Mouse (Mus musculus): ENCODE measurements at regions not wholly inside any gene's neighbourhood (a gene's known extent, or its start where the extent isn't known, plus 50 kb on each side); places are given as distances from the start of the nearest gene placed in this dataset.

GRCm38 (mm10) chr15:96031085-96031780 lies 240.6 kb downstream of the Ano6 start:
- Histone ChIP-seq H3K9ac (no peak overlapping the region), H3K4me1 (no peaks in the 10 kb centered on the region), H3K9me3 (no peaks in the 10 kb centered on the region), H3K27ac (no peak overlapping the region), H3K4me2 (replicated peaks) (no peak overlapping the region), H3K4me3 (no peak overlapping the region), H3K36me3 (no peaks in the 10 kb centered on the region), H3K27me3 (no peaks in the 10 kb centered on the region)
- 73% methylated on average over 8 of the region's 8 CpGs for WGBS
- ATAC-seq (ENCODE audit: insufficient number of reproducible peaks, insufficient read depth, low FRiP score, low TSS enrichment), result no peak

DNA sequence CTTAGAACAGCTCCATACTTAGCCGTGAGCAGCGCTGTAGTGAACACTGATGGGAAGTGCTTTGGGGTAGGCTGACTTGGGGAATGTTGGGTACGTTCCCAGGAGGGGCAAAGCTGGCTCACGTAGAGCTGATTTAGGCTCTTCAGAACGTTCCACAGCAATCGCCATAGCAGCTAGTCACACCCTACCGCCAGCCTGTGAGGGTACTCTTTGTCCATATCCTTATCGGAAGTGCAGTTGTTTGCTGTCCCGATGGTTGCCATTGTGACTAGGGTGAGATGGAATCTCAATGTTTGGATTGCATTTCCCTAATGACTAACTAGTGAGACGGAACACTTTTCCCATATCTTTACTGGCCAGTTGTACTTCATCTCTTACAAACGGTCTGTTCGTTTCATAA lies 244.6 kb downstream of the Ano6 start:
- H3K36me3 ChIP-seq, result no peaks in the 10 kb centered on the region
- 82% methylated on average over 12 of the region's 12 CpGs for WGBS
- ATAC-seq (ENCODE audit: insufficient number of reproducible peaks, insufficient read depth, low FRiP score, low TSS enrichment), result no peak

GRCm38 (mm10) chr15:96045561-96045960 lies 241.8 kb upstream of the Arid2 start:
- H3K27me3 ChIP-seq, result no peaks in the 10 kb centered on the region
- H3K9ac ChIP-seq, result no peak overlapping the region
- H3K4me3 ChIP-seq, result no peak overlapping the region
- no peak overlapping the region for H3K27ac ChIP-seq
- no peaks in the 10 kb centered on the region for H3K36me3 ChIP-seq
- 84% methylated on average over 3 of the region's 3 CpGs for WGBS
- no peaks in the 10 kb centered on the region for H3K9me3 ChIP-seq
- no peak for ATAC-seq (ENCODE audit: insufficient number of reproducible peaks, insufficient read depth, low FRiP score, low TSS enrichment)
- H3K4me1 ChIP-seq, result peaks cover 5% of the 10 kb centered on the region; the same call in 1 of the 2 replicates
- H3K4me2 ChIP-seq (replicated peaks), result no peak overlapping the region

More for the DNA sequence above, 244.6 kb downstream of the Ano6 start:
- Histone ChIP-seq H3K27ac (no peak overlapping the region), H3K27me3 (no peaks in the 10 kb centered on the region), H3K4me2 (replicated peaks) (no peak overlapping the region), H3K4me1 (no peaks in the 10 kb centered on the region), H3K4me3 (no peak overlapping the region), H3K9ac (no peak overlapping the region), H3K9me3 (no peaks in the 10 kb centered on the region)

DNA sequence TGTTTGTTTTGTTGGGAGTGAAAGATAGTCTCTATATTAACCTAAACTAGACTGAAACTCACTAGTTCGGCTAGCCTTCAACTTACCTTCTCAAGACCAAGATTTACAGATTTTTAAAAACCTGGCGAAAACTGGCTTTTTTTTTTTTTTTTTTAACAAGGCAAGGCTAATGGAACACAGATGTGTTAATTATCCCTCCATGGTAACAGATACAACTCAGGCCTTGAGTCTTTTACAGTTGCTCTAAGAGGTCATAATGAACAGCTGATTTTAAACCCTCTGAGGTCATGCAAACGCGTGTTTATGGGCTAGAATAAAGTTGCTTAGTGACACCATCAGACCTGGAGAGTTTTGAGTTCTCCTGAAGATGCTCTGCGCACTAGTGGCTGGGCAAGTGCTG lies 240.7 kb upstream of the Arid2 start:
- H3K27me3 ChIP-seq, result no peaks in the 10 kb centered on the region
- ATAC-seq (ENCODE audit: insufficient number of reproducible peaks, insufficient read depth, low FRiP score, low TSS enrichment), result no peak
- H3K9ac ChIP-seq, result no peak overlapping the region
- no peak overlapping the region for H3K4me2 ChIP-seq (replicated peaks)
- no peak overlapping the region for H3K27ac ChIP-seq
- WGBS, result 37% methylated on average over 5 of the region's 5 CpGs
- no peaks in the 10 kb centered on the region for H3K9me3 ChIP-seq
- no peaks in the 10 kb centered on the region for H3K36me3 ChIP-seq
- no peak overlapping the region for H3K4me3 ChIP-seq
- peaks cover 5% of the 10 kb centered on the region; the same call in 1 of the 2 replicates for H3K4me1 ChIP-seq

GRCm38 (mm10) chr15:96050416-96050815 lies 236.9 kb upstream of the Arid2 start:
- no peak overlapping the region for H3K9ac ChIP-seq

GRCm38 (mm10) chr15:96052586-96052985 lies 234.7 kb upstream of the Arid2 start:
- Histone ChIP-seq H3K4me2 (replicated peaks) (no peak overlapping the region), H3K4me3 (no peak overlapping the region), H3K4me1 (no peaks in the 10 kb centered on the region), H3K27me3 (no peaks in the 10 kb centered on the region), H3K27ac (no peak overlapping the region), H3K9ac (no peak overlapping the region), H3K9me3 (no peaks in the 10 kb centered on the region), H3K36me3 (no peaks in the 10 kb centered on the region)
- 84% methylated on average over 5 of the region's 5 CpGs for WGBS
- no peak for ATAC-seq (ENCODE audit: insufficient number of reproducible peaks, insufficient read depth, low FRiP score, low TSS enrichment)

More at GRCm38 (mm10) chr15:96050416-96050815, 236.9 kb upstream of the Arid2 start:
- no peak for ATAC-seq (ENCODE audit: insufficient number of reproducible peaks, insufficient read depth, low FRiP score, low TSS enrichment)
- no peak overlapping the region for H3K4me3 ChIP-seq
- H3K27ac ChIP-seq, result no peak overlapping the region
- no peak overlapping the region for H3K4me2 ChIP-seq (replicated peaks)
- H3K27me3 ChIP-seq, result no peaks in the 10 kb centered on the region
- no peaks in the 10 kb centered on the region for H3K9me3 ChIP-seq
- 80% methylated on average over 4 of the region's 4 CpGs for WGBS
- H3K4me1 ChIP-seq, result peaks cover 5% of the 10 kb centered on the region; the same call in 1 of the 2 replicates
- H3K36me3 ChIP-seq, result no peaks in the 10 kb centered on the region

DNA sequence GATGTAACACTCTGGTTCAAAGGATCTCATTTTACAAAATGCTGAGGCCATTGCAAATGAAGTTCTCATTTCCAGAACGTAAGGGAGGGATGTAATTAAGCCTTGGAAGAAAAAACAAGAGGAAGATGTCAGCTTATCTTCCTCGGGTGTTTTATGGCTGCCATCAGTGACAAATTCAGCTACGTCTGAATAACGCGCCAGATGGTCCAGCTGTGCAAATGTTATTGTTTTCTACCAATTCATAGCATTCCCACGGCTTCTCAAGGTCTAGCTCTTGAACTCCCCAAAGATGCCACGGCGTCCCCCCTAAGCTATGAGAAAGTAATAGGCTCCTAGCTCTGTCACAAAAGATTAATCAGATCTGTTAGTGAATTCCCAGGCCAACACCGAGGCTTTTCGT lies 232.0 kb upstream of the Arid2 start:
- Histone ChIP-seq H3K27me3 (no peaks in the 10 kb centered on the region), H3K4me1 (no peaks in the 10 kb centered on the region), H3K4me2 (replicated peaks) (no peak overlapping the region), H3K4me3 (no peak overlapping the region), H3K27ac (no peak overlapping the region), H3K9me3 (no peaks in the 10 kb centered on the region), H3K9ac (no peak overlapping the region), H3K36me3 (no peaks in the 10 kb centered on the region)
- no peak for ATAC-seq (ENCODE audit: insufficient number of reproducible peaks, insufficient read depth, low FRiP score, low TSS enrichment)
- 67% methylated on average over 10 of the region's 10 CpGs for WGBS

GRCm38 (mm10) chr15:96055796-96056473 lies 231.4 kb upstream of the Arid2 start:
- H3K9me3 ChIP-seq, result no peaks in the 10 kb centered on the region
- no peaks in the 10 kb centered on the region for H3K36me3 ChIP-seq
- H3K4me1 ChIP-seq, result no peaks in the 10 kb centered on the region
- H3K27ac ChIP-seq, result no peak overlapping the region
- no peak overlapping the region for H3K9ac ChIP-seq
- no peak for ATAC-seq (ENCODE audit: insufficient number of reproducible peaks, insufficient read depth, low FRiP score, low TSS enrichment)
- H3K4me2 ChIP-seq (replicated peaks), result no peak overlapping the region
- WGBS, result 75% methylated on average over 16 of the region's 16 CpGs
- H3K27me3 ChIP-seq, result no peaks in the 10 kb centered on the region
- no peak overlapping the region for H3K4me3 ChIP-seq

DNA sequence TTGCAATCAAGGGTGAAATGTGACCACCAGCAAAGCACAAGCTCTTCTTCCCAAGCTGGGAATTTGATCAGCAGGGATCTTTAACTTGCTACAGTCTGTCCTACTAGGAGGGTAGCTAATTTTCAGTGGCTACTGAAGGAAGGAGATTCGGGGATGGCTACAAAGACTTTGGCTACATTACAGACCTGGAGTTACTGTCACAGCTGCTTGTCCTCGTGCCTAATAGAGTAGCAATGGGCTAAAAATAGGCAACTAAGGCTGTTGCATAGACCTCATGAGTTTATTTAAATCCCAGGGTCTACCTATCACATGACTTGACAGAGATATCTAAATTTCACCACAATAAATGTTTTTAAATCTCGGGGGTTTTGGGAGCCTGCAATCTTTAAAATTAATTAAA lies 227.7 kb upstream of the Arid2 start:
- no peaks in the 10 kb centered on the region for H3K9me3 ChIP-seq
- no peak overlapping the region for H3K4me3 ChIP-seq
- no peaks in the 10 kb centered on the region for H3K4me1 ChIP-seq
- no peak overlapping the region for H3K27ac ChIP-seq
- H3K36me3 ChIP-seq, result no peaks in the 10 kb centered on the region
- no peak overlapping the region for H3K4me2 ChIP-seq (replicated peaks)
- 74% methylated on average over 3 of the region's 3 CpGs for WGBS
- H3K27me3 ChIP-seq, result no peaks in the 10 kb centered on the region
- no peak for ATAC-seq (ENCODE audit: insufficient number of reproducible peaks, insufficient read depth, low FRiP score, low TSS enrichment)
- no peak overlapping the region for H3K9ac ChIP-seq

DNA sequence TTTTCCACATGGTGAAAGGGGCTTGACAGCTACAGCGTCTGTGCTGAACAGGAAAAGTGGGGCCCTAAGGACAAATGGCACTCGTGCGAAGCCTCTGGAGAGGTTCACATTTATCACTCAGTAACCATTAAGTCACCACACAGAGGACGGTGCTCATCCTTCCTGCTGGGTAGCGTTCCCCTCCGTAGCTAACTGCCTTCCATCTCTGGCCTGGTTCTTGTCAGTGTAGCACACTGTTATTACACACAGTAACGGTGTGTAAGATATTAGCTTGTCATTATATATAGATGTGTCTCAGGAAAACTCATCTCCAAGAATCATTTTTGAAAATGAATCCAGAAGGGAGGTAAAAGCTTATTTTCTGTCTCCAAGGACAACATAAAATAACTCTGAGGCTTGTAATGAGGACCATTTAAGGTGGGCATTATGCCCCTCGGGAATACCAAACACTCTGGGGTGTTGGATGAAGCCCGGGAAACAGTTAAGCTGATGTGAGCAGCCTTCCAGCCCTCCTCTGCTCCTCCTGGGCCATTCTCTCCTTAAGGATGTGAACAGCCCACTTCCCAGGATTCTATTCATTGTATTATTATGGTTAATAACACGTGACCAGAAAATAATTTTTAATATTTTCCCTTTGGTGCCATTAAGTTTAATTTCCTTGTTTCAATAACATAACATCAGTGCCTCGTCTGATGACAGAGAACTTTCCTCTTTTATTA lies 222.7 kb upstream of the Arid2 start:
- Histone ChIP-seq H3K27me3 (no peaks in the 10 kb centered on the region), H3K4me3 (no peak overlapping the region), H3K9ac (no peak overlapping the region), H3K36me3 (no peaks in the 10 kb centered on the region), H3K4me2 (replicated peaks) (no peak overlapping the region), H3K9me3 (no peaks in the 10 kb centered on the region), H3K4me1 (no peaks in the 10 kb centered on the region), H3K27ac (no peak overlapping the region)
- 82% methylated on average over 11 of the region's 11 CpGs for WGBS
- ATAC-seq (ENCODE audit: insufficient number of reproducible peaks, insufficient read depth, low FRiP score, low TSS enrichment), result no peak

GRCm38 (mm10) chr15:96075615-96076014 lies 211.7 kb upstream of the Arid2 start:
- Histone ChIP-seq H3K4me3 (no peak overlapping the region), H3K4me1 (peaks cover 3% of the 10 kb centered on the region; the same call in 1 of the 2 replicates), H3K36me3 (no peaks in the 10 kb centered on the region), H3K27ac (no peak overlapping the region), H3K27me3 (no peaks in the 10 kb centered on the region), H3K4me2 (replicated peaks) (no peak overlapping the region), H3K9ac (no peak overlapping the region), H3K9me3 (no peaks in the 10 kb centered on the region)
- WGBS, result 73% methylated on average over 9 of the region's 9 CpGs
- no peak for ATAC-seq (ENCODE audit: insufficient number of reproducible peaks, insufficient read depth, low FRiP score, low TSS enrichment)

- no peaks in the 10 kb centered on the region for H3K9me3 ChIP-seq
- H3K4me1 ChIP-seq, result peaks cover 5% of the 10 kb centered on the region
- H3K27ac ChIP-seq, result no peak overlapping the region
- no peaks in the 10 kb centered on the region for H3K27me3 ChIP-seq
- no peaks in the 10 kb centered on the region for H3K36me3 ChIP-seq
- H3K9ac ChIP-seq, result no peak overlapping the region
- H3K4me3 ChIP-seq, result no peak overlapping the region
- WGBS, result 64% methylated on average over 5 of the region's 5 CpGs
- no peak overlapping the region for H3K4me2 ChIP-seq (replicated peaks)
- no peak for ATAC-seq (ENCODE audit: insufficient number of reproducible peaks, insufficient read depth, low FRiP score, low TSS enrichment)
Observed at GRCm38 (mm10) chr15:96077756-96078155, 209.6 kb upstream of the Arid2 start.

Measured in embryonic facial prominence, embryonic 12.5 days (tissue).